Mouse (Mus musculus): ENCODE data around the gene Uvrag. TPM values are rescaled to one million over a fixed set of nuclear protein-coding genes. Genes with fewer than 3 reads are reported as not detected.

Uvrag gene
- total RNA-seq (2023), result 116 TPM

DNA sequence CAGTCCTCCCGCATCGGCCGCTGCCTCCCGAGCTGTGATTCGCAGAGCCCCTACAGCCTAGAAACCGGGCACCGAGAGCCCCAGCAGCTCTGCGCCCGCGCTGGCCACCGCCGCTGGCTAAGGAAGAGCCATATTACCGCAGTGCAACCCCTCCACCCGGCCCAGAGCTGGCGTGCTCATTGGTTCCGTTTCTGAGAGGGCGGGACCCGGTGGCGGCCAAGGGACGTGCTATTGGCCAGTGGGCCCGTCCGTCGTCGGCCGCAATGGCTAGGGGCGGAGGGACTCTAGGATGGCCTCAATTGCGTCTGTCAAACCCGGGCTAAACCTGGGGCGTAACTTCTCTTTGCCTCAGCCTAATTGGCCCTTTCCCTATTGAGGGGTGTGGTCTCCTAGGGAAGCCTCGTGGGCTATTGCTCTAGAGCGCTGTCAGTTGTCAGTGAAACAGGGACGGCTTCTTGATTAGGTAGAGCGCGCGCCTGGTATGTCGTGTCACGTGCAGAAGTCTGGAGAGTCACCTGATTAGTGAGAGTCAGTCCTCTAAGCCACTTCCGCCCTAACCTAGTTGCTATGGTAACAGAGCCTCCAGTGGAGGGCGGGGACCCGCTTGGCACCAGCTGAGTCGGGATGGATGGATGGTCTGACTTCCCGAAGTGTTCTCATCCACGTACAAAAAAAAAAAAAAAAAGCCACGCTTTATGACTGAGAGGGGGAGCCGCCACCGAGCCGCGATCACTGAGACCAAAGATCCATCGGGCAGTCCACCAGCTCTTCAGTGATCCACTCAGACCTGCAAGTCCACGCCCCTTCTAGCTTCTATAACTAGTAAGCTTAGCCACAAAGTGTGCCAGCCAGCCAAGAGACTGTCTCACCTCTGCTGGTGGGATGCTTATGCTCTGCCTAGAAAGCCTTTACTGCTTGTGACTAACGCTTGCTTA lies at the start of gene Uvrag:
Gene Uvrag (minus strand): TSS at position 158 of the 935 bp plus-strand sequence.

DNA sequence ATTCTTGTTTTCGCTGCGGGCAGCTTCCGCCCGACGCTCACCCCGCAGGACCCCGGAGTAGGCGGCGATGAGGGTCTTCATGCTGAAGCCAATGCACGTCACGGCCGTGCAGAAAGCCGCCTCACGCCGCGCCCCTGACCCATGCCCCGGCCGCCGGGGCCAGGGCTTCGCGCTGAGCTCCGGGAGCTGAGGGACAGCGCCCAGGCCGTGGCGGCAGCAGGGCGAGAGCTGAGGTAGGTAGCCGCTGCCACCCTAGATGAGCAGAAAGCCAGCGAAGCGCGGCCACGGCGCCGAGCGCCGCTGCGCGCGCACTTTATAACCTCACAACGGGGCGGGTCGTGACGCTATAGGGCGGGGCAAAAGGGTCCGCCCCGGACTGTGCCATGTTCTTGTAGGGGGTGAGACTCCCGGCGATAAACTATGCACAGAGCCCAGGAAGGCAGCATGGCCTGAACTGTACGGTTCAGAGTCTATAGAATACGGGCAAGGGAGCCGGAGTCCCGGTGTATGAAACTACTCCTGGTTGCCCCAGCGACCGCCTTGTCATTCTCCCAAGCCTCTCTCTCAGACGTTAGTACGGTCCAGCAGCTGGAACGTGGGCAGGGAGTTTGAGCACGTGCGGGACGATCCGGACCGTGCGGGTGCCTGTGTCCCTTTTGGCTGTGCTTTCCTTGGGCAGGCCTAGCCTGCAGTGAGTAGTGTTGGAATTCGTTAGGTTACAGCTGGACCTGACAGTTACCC lies 41.7 kb upstream of the Uvrag start, which contains the start of gene Dgat2:
Gene Dgat2 (minus strand): TSS at position 288 of the 741 bp plus-strand sequence.

Other genes starting within 250 kb of the Uvrag start
- gene Dgat2, start 41.6 kb upstream of the Uvrag start, total RNA-seq (2023), result 1.4 TPM
- not detected for gene Mogat2, start 97.5 kb upstream of the Uvrag start, total RNA-seq (2023)
- gene Map6, start 126.3 kb upstream of the Uvrag start, total RNA-seq (2023), result 1.8 TPM
- 0.70 TPM for gene Serpinh1, start 212.1 kb upstream of the Uvrag start, total RNA-seq (2023)
- 4.1 TPM for gene Gdpd5, start 240.3 kb upstream of the Uvrag start, total RNA-seq (2023)